Mouse (Mus musculus): ENCODE measurements around the gene Samd4. TPM values are rescaled to one million over a fixed set of nuclear protein-coding genes. Genes with fewer than 3 reads are reported as not detected.

The Samd4 gene
- total and polyA plus RNA-seq, 3 experiments = 0.22 TPM; not detected in 2

DNA sequence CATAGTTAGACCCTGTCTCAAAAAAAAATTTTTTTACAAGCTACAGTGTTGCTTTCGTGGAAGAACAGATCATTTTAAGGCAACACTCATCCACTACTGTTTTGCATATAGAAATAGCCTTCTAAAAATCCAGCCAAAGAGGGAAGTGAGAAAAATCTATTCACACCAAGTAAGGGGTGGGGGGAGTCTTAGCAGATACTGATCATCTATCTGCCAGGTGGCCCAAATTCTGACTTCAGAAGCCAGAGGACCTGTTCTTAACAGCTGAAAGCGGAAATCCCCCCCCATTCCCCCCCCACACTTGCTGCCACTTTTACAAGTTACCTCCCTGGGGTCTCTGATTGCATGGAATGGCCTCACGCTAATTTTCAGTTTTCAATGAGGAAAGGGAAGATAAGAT is 203.5 kb downstream of the Samd4 start:
- Histone ChIP-seq H3K4me1 (ENCODE audit: insufficient read depth, low read depth, low read length) (no peaks in the 10 kb centered on the region), H3K9me3 (replicated peaks) (no peaks in the 10 kb centered on the region), H3K4me3 (ENCODE audit: low read depth, low read length) (no peak overlapping the region), H3K36me3 (replicated peaks) (no peaks in the 10 kb centered on the region), H3K27me3 (ENCODE audit: insufficient read depth, low read length) (peaks cover 35% of the 10 kb centered on the region)
- TF ChIP-seq TAL1 (conservative IDR thresholded peaks at IDR 0.05; ENCODE audit: low read depth, low read length) (no peak), GATA2 (IDR thresholded peaks at IDR 0.05; ENCODE audit: borderline replicate concordance, low read depth, low read length) (no peak), POLR2AphosphoS5 (IDR thresholded peaks at IDR 0.05; ENCODE audit: insufficient replicate concordance, low read depth, low read length) (no peak), GATA1 (IDR thresholded peaks at IDR 0.05; ENCODE audit: borderline replicate concordance, low read length) (no peak), CTCF (IDR thresholded peaks at IDR 0.05; ENCODE audit: low read depth, low read length) (no peak)
- DNase-seq (ENCODE audit: low spot score) = no peak
- ATAC-seq (ENCODE audit: extremely low read depth, insufficient number of reproducible peaks, low FRiP score, poor library complexity, severe bottlenecking) = no peak

DNA sequence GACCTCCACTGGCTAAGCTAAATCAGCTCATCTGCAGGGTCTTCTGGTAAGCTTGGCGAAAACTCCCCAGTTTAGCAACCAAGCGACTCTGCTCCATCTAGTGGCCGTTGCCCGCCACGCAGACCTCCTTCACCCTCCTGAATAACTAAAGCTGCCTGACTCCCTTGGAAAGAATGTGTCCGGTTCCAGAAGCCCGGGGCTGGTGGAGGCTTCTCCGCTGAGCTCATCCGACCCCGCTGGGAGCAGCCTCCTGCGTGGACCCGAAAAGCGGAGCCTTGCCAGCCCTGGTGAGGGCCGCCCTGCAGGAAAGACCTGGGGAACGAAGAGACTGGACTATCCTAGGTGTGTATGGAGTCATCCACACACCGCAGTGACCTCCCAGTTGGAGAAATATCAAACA is 204.1 kb downstream of the Samd4 start:
- peak; percentile 13 for DNase-seq (ENCODE audit: low spot score)

DNA sequence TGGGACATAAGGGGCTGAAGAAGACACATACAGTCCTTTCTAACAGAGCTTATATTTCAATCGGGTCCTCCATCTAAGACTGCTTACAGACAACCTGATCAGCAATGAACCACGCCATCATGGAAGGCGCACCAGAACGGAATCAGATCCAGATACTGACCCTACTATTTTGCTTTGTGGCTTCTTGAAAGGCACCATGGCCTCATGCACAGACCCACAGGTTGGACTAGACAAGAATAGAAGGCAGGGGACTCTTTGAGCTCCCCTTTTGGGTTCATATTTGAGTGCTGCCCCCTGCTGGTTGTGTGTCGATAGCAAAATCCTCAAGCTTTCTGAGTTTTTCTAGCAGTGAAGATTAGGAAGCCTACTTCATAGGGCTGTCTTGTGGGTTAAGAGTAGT is 204.5 kb downstream of the Samd4 start:
- H3K4me1 ChIP-seq (ENCODE audit: insufficient read depth, low read depth, low read length) = no peaks in the 10 kb centered on the region
- H3K27me3 ChIP-seq (ENCODE audit: insufficient read depth, low read length) = peaks cover 38% of the 10 kb centered on the region
- DNase-seq (ENCODE audit: low spot score) (peak; percentile 16), ATAC-seq (ENCODE audit: extremely low read depth, insufficient number of reproducible peaks, low FRiP score, poor library complexity, severe bottlenecking) (no peak)
- no peak overlapping the region for H3K4me3 ChIP-seq (ENCODE audit: low read depth, low read length)
- H3K9me3 ChIP-seq (replicated peaks) = no peaks in the 10 kb centered on the region
- no peaks in the 10 kb centered on the region for H3K36me3 ChIP-seq (replicated peaks)
- TF ChIP-seq CTCF (IDR thresholded peaks at IDR 0.05; ENCODE audit: low read depth, low read length) = peak; percentile 8; the same call in 1 of the 2 replicates
- no peak for TF ChIP-seq GATA2 (IDR thresholded peaks at IDR 0.05; ENCODE audit: borderline replicate concordance, low read depth, low read length)

More for the DNA sequence above, 204.1 kb downstream of the Samd4 start:
- H3K4me1 ChIP-seq (ENCODE audit: insufficient read depth, low read depth, low read length) = no peaks in the 10 kb centered on the region
- TF ChIP-seq POLR2AphosphoS5 (IDR thresholded peaks at IDR 0.05; ENCODE audit: insufficient replicate concordance, low read depth, low read length) (no peak), GATA2 (IDR thresholded peaks at IDR 0.05; ENCODE audit: borderline replicate concordance, low read depth, low read length) (no peak), TAL1 (conservative IDR thresholded peaks at IDR 0.05; ENCODE audit: low read depth, low read length) (no peak), CTCF (IDR thresholded peaks at IDR 0.05; ENCODE audit: low read depth, low read length) (no peak), GATA1 (IDR thresholded peaks at IDR 0.05; ENCODE audit: borderline replicate concordance, low read length) (no peak)
- H3K9me3 ChIP-seq (replicated peaks) = no peaks in the 10 kb centered on the region
- no peaks in the 10 kb centered on the region for H3K36me3 ChIP-seq (replicated peaks)
- peaks cover 38% of the 10 kb centered on the region for H3K27me3 ChIP-seq (ENCODE audit: insufficient read depth, low read length)
- H3K4me3 ChIP-seq (ENCODE audit: low read depth, low read length) = no peak overlapping the region
- ATAC-seq (ENCODE audit: extremely low read depth, insufficient number of reproducible peaks, low FRiP score, poor library complexity, severe bottlenecking) = no peak

DNA sequence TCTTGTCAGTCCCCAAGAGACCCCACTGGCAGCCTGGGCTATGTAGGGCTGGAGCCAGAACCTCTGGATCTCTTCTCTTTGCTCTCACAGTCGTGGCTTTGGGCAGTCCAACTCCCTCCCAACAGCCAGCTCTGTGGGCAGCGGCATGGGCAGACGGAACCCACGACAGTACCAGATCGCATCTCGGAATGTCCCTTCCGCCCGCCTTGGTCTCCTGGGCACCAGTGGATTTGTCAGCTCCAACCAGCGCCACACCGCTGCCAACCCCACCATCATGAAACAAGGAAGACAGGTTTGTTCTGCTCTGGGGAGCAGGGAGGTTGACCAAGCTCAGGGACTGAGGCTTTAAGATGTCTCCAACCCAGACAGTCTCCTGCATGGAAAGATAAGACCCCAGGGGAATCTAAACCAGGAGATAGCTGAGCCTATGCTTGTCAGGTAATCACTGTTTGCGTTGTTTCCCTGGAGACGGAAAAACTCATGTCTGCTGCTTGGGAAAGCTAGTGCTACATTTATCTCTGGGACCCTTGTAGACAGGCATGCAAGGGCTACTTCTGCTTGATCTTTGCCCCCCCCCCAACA is 205.1 kb downstream of the Samd4 start:
- Histone ChIP-seq H3K4me3 (ENCODE audit: low read depth, low read length) (no peak overlapping the region), H3K4me1 (ENCODE audit: insufficient read depth, low read depth, low read length) (no peaks in the 10 kb centered on the region), H3K27me3 (ENCODE audit: insufficient read depth, low read length) (peaks cover 38% of the 10 kb centered on the region), H3K9me3 (replicated peaks) (no peaks in the 10 kb centered on the region), H3K36me3 (replicated peaks) (no peaks in the 10 kb centered on the region)
- ATAC-seq (ENCODE audit: extremely low read depth, insufficient number of reproducible peaks, low FRiP score, poor library complexity, severe bottlenecking) = no peak
- TF ChIP-seq GATA1 (IDR thresholded peaks at IDR 0.05; ENCODE audit: borderline replicate concordance, low read length) (no peak), GATA2 (IDR thresholded peaks at IDR 0.05; ENCODE audit: borderline replicate concordance, low read depth, low read length) (no peak), POLR2AphosphoS5 (IDR thresholded peaks at IDR 0.05; ENCODE audit: insufficient replicate concordance, low read depth, low read length) (no peak), TAL1 (conservative IDR thresholded peaks at IDR 0.05; ENCODE audit: low read depth, low read length) (no peak), CTCF (IDR thresholded peaks at IDR 0.05; ENCODE audit: low read depth, low read length) (no peak)
- no peak for DNase-seq (ENCODE audit: low spot score)

DNA sequence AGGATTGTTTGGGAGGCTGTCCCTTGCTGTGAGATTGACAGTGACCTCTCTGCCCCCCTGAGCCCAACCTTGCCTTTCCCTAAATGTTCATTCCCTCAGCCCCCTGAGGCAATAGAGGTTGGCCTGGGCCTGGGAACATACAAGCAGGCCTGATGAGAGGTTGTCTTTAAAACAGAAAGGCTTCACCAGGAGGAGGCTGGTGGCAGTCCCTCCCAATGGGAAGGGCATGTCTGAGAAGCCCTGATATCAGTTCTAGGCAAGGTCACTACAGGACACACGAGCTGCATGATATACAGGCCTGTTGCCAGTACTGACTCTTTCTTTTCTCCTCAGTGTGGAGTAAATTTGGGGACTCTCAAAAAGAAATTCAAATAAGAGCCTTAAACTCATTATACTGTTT is 205.7 kb downstream of the Samd4 start:
- H3K4me1 ChIP-seq (ENCODE audit: insufficient read depth, low read depth, low read length) = no peaks in the 10 kb centered on the region
- H3K27me3 ChIP-seq (ENCODE audit: insufficient read depth, low read length) = peaks cover 38% of the 10 kb centered on the region
- TF ChIP-seq CTCF (IDR thresholded peaks at IDR 0.05; ENCODE audit: low read depth, low read length) (no peak), TAL1 (conservative IDR thresholded peaks at IDR 0.05; ENCODE audit: low read depth, low read length) (no peak), POLR2AphosphoS5 (IDR thresholded peaks at IDR 0.05; ENCODE audit: insufficient replicate concordance, low read depth, low read length) (no peak), GATA2 (IDR thresholded peaks at IDR 0.05; ENCODE audit: borderline replicate concordance, low read depth, low read length) (no peak), GATA1 (IDR thresholded peaks at IDR 0.05; ENCODE audit: borderline replicate concordance, low read length) (no peak)
- H3K36me3 ChIP-seq (replicated peaks) = no peaks in the 10 kb centered on the region
- no peak for DNase-seq (ENCODE audit: low spot score)
- H3K9me3 ChIP-seq (replicated peaks) = no peaks in the 10 kb centered on the region
- H3K4me3 ChIP-seq (ENCODE audit: low read depth, low read length) = no peak overlapping the region
- no peak for ATAC-seq (ENCODE audit: extremely low read depth, insufficient number of reproducible peaks, low FRiP score, poor library complexity, severe bottlenecking)

DNA sequence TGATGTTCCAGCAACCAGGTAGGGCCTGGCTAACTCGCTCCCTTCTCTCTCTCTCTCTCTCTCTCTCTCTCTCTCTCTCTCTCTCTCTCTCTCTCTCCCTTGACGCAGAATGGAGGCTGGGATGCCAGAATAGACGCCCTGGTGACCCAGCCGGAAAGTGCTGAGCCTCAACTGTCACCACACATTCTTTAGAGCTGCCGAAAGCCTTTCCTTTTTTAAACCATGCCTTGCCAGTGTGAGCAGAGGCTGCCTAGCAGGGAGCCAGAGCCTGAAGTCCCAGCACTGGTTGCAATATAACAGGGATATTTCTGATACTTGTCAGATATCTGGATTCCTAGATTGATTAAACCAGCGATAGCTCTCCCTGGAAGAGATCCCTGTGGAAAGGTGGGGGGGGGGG is 206.5 kb downstream of the Samd4 start:
- Histone ChIP-seq H3K9me3 (replicated peaks) (no peaks in the 10 kb centered on the region), H3K36me3 (replicated peaks) (no peaks in the 10 kb centered on the region), H3K27me3 (ENCODE audit: insufficient read depth, low read length) (peaks cover 35% of the 10 kb centered on the region), H3K4me1 (ENCODE audit: insufficient read depth, low read depth, low read length) (no peaks in the 10 kb centered on the region), H3K4me3 (ENCODE audit: low read depth, low read length) (no peak overlapping the region)
- DNase-seq (ENCODE audit: low spot score) (no peak), ATAC-seq (ENCODE audit: extremely low read depth, insufficient number of reproducible peaks, low FRiP score, poor library complexity, severe bottlenecking) (no peak)
- TF ChIP-seq TAL1 (conservative IDR thresholded peaks at IDR 0.05; ENCODE audit: low read depth, low read length) = no peak
- no peak for TF ChIP-seq CTCF (IDR thresholded peaks at IDR 0.05; ENCODE audit: low read depth, low read length)
- TF ChIP-seq GATA2 (IDR thresholded peaks at IDR 0.05; ENCODE audit: borderline replicate concordance, low read depth, low read length) = no peak
- TF ChIP-seq POLR2AphosphoS5 (IDR thresholded peaks at IDR 0.05; ENCODE audit: insufficient replicate concordance, low read depth, low read length) = no peak
- TF ChIP-seq GATA1 (IDR thresholded peaks at IDR 0.05; ENCODE audit: borderline replicate concordance, low read length) = no peak

Measured in G1E (cell line).